Mouse (Mus musculus): ENCODE data around the gene Plekhh2.

DNA sequence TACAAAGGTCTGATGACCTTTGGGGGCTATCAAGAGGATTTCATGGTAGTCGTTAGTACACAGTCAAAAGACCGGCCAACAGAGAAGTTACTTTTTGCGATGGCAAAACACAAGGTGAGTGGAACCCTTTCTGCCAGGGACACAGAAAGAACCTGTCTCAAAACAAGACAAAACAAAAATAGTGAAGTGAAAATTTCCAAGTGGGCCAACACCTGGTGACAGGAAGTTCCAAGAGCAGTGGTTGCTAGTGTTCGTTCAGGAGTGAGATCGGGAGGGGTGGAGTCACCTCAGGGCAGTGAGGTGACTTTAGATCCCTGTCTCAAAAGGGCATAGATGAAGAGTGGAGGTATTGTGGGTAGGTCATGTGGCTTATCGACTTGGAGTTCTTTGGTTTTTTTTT is 106.3 kb downstream of the Plekhh2 start:
- TF ChIP-seq CTCF (IDR thresholded peaks at IDR 0.05; ENCODE audit: control insufficient read depth, insufficient read depth, low read length) (no peak), POLR2A (IDR thresholded peaks at IDR 0.05; ENCODE audit: borderline replicate concordance, control insufficient read depth, low read depth, low read length) (no peak)
